Mouse (Mus musculus) layer of hippocampus, adult 8-10 months (tissue): ENCODE results near the gene Tmem190. TPM values are rescaled to one million over a fixed set of nuclear protein-coding genes. Genes with fewer than 3 reads are reported as not detected.

ENCODE experiments used
- DNase-seq, 2 experiments: peaks; one replicate each; pipeline ENCODE4 v3.0.0; 2022; ENCODE audit warnings: low spot score in 2 of 2
- total RNA-seq, 4 experiments: library from RNA; stranded (reverse); gene quantifications; 2 replicates each; pipeline ENCODE4 v1.2.4; 2022

Tmem190 gene
- not detected for total RNA-seq

GRCm38 (mm10) chr7:4782759-4783158 is at the start of gene Tmem190, which contains the start of gene Il11:
Gene Tmem190 (plus strand): TSS chr7:4782937.
Gene Il11 (minus strand): TSS chr7:4782859.
- no peak for DNase-seq

DNA sequence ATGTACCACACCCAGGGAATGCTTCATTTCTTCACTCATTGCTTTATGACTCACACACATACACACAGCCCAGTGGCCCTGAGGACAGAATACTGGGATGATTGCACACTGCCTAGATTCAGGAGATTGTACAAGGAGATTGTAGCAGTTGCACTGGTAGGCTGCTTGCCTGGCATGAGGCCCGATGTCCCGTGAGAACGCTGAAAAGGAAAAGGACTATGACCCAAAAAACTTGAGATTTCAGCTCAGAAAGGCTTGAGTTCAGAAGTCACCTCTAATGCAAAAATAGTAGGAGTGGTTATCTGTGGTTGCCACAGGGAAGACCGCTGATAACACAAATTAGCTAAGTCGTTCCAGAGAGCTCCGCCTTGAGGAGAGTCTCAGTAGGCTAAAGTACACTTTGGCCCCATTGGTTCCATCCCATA is 49.8 kb upstream of the Tmem190 start:
- DNase-seq: no peak

GRCm38 (mm10) chr7:4739041-4739543 is 43.6 kb upstream of the Tmem190 start:
- no peak for DNase-seq

- DNase-seq: peak; percentile 99 to 100
Measured at GRCm38 (mm10) chr7:4739544-4740275, 43.0 kb upstream of the Tmem190 start, which contains the start of gene Kmt5c. Gene Kmt5c (plus strand): TSS chr7:4740115.

GRCm38 (mm10) chr7:4740309-4740727 is 42.4 kb upstream of the Tmem190 start:
- no peak for DNase-seq

GRCm38 (mm10) chr7:4741151-4741550 is 41.6 kb upstream of the Tmem190 start:
- DNase-seq: no peak

DNA sequence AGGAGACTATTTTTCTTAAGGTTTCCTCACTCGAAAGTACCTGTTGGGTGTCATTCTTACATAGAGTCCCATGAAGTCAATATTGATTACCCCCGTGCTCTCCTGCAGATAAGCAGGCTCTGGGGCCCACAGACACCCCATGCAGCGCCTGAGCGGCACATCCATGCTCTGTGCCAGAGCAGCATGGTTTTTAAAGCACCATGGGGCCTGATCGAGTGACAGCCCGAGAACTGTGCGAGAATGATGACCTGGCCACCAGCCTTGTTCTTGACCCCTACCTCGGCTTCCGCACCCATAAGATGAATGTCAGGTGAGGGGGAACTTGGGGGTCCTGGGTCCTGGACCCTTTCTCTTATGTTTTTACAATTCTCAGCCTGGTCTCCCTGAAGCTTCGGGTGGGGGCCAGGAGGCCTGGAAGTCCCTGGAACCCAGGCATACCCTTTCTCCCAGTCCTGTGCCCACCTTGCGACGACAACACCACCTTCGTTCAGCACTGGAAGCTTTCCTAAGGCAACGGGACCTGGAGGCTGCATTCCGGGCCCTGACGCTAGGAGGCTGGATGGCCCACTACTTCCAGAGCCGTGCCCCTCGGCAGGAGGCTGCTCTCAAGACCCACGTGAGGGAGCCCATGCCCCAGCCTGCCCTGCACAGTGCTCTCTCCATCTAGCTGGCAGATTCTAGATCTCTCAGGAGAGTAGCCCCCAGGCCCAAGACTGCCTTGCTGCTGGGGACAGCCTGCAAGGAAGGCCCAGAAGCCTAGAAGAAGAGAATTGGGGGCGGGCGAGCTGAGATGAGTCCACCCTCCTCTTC is 40.9 kb upstream of the Tmem190 start:
- DNase-seq: no peak

GRCm38 (mm10) chr7:4742482-4742819 is 40.3 kb upstream of the Tmem190 start:
- DNase-seq: no peak

- DNase-seq: no peak
Measured at GRCm38 (mm10) chr7:4743354-4743753, 39.4 kb upstream of the Tmem190 start.

- no peak for DNase-seq
Measured at GRCm38 (mm10) chr7:4744886-4745285, 37.9 kb upstream of the Tmem190 start.

DNA sequence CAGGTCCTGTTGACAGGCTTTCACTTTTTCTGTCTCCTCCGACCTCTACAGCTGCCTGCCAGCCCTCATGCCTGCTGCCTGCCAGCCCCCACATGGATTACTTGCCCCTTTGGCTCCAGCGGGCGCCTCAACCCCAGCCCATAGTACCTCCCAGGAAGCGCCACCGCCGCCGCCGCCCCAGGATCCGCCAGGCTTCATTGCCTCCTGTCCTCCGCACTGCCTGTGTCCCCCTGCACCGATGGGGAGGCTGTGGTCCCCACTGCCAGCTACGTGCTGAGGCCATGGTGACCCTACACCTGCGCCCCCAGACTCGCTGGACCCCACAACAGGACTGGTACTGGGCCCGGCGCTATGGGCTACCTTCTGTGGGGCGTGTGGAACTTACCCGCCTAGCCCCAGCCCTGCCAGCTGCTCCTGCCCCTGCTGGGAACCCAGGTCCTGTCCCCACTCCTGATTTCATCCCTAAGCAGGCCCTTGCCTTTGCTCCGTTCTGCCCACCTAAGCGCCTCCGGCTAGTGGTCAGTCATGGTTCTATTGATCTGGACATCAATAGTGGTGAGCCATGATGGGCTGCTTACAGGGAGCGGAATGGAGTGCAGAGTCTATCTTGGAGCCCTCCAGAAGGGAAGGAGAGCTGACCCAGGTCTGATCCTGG is 36.3 kb upstream of the Tmem190 start:
- no peak for DNase-seq

DNA sequence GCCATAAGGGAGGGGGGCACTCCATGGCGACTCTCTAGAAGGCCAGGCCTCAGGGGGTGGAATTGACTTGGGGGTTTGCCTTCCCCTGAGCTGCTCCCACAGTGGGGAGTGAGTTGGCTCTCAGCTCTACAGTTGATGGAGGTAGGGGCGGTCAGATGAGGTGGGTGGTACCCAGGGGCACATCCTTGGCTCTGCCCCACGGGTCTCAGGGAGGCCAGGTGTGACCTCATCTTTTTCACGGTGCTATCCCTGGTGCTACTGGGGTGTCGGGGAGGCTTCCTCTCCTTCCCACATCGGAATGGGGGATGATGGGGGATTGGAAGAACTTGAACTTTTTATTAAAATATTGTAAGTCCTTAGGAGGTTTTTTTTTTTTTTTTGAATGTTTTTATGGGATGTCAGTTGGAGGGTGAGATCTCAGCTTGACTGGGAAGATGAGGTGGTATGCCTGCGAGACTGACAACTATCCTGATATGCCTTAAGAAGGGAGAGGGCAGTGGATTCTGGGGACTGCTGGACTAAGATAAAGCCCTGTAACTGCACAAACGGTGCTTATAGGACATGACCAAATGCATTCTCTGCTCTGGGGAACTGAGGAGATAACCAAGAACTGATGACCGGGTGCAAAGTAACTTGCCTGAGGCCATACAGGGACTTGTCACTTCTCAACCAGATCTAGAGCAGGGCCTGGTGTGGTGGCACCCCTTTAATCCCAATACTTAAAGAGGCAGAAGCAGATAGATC is 35.4 kb upstream of the Tmem190 start:
- DNase-seq: no peak

DNA sequence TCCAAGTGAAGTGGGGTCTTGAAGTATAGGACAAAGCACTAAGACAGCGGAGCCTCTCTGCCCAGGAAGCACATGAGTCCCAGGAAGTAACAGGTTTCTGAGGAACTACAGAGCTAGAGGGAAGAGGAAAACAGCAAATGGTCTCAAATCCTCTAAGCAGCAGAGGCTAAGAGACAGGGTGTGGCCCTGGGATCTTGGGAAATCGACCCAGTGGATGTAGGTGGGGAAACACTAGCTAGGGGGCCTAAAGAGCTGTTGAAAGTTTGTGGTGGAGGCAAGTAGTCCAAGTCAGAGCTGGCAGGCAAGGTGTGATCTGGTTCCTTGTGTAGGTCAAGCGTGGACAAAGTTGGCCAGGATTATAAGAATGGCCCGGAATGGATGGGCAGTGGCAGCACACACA is 34.4 kb upstream of the Tmem190 start:
- no peak for DNase-seq

- no peak for DNase-seq
Measured at GRCm38 (mm10) chr7:4749169-4749568, 33.6 kb upstream of the Tmem190 start.

DNA sequence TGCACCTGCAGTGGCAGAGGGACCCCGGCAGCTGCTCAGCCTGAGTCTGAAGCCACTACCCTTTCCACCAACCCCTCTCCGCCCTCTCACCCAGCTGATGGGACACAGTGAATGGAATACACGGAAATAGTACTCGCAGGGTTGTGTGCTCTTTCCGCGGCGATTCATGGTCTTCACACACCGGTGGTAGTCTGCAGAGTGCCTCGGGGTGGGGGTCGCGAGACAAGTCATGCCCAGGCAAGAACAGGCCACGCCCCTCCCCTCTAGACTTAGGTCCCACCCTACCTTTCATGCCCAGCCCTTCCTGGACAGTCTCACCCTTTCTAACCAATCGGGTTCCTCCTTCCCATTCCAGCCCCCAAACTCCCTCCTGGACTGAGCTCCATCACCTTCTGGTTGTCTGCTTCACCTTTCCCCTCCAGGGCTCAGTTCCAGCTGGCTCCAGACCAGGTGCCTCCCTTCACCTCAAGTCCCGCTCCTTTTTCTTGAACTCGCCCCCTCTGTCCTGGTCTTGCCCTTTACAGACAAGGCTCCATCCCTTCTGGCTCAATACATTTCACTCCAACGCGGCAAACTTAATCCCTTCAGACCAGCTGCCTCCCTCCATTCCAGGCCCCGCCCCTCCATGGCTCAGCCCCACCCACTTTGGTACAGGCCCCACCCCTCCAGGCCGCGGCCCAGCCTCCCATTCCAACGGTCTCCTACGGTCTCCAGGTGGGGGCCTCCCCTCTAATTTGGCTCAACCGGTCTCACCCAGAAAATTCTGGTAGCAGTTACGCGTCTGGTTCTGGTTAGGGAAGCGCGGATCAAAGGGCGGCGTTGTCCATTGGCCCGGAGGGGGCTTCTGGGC is 30.5 kb upstream of the Tmem190 start:
- no peak for DNase-seq

DNA sequence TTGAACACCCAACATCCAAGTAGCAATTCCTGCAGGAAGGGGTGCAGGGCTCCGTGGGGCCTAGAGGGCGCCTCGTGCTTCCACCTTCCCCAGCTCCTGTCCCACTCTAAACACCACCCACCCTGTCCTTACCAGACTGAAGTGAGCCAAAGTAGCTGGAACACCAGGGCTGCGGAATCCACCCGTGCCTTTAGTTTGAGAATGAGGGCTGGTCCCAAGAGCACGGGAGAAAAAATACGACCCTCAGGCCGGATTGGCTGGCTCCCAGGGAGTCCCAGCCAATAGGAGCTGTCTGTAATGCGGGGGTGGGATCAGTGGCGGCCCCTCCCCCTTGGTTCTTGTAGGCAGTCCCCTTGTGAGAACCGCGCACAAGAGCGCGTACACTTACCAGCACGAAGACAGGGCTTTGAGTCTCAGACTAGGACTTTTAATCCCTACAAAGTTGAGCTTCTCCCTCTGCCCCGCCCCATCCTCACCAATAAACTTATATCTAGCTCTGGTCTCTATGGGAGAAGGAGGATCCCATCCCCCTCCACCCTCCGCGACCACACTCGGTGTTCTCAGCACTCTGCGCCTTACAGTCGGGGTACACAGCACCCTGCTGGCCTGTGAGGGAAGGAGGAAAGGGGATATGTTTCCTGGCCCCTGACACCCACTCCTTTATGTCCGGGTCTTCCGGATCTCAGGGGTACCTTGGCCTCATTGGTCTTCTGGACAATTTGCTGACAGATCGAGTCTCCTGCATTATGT is 29.7 kb upstream of the Tmem190 start, which contains the start of gene Cox6b2:
Gene Cox6b2, minus strand, starts transcription at position 274 of the 750 bp plus-strand sequence.
- DNase-seq: peak; percentile 39 to 54

DNA sequence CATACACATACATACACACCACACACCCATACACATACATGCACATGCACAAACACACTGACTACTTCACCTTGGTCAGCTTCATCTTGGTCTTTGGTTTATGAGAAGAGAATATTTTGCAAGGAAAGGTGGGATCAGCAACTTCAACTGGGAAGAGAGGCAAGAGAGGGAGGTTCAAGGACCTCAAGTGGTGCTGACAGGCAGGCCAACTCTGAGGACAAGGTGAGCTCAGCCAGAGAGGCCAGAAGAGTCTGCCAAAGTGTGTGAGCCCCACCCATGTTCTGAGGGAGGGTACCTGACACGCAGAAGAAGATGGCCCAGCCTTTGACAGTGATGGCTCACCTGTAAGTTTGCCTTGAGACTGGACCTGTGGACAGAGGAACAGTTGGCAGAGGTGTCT is 23.1 kb upstream of the Tmem190 start:
- DNase-seq: no peak

GRCm38 (mm10) chr7:4764946-4765710 is 17.6 kb upstream of the Tmem190 start:
- DNase-seq: no peak

- DNase-seq: no peak
Measured at GRCm38 (mm10) chr7:4771202-4771601, 11.5 kb upstream of the Tmem190 start, which contains the start of gene Fam71e2. Gene Fam71e2 (minus strand): TSS chr7:4771302.
